In the genomic region with DNA sequence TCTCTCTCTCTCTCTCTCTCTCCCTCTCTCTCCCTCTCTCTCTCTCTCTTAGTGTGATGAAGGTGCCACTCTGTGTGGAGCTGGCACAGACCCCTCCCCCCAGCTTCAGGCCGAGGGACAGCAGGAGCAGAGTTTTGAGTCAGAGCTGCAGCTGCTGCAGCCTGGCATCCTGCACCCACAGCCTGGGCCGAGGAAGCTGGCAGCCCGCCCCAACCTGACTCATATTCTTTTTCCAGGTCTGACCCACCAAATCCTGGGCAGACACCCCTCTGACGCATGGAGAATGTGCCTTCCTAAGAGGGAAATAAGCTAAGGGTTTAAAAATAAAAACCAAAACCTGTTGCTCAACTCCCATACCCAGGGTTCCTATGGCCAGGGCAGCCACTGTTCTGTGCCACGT, we compare ENCODE assay signal across 8 mouse cellular contexts. TPM values are rescaled to one million over a fixed set of nuclear protein-coding genes. Genes with fewer than 3 reads are reported as not detected.
DNase-seq lines count a peak whose midpoint lies in the region; TF ChIP-seq lines count a peak whose summit lies in the region.

No protein-coding gene starts in this region.

- H3K79me2 ChIP-seq in macrophage (ENCODE audit: inconsistent target): no peaks in the 10 kb centered on the region

- no peak overlapping the region for H3K27ac ChIP-seq in cerebellum, adult 2 months (ENCODE audit: insufficient read depth, low read length)
- peak overlapping the region; percentile 76 for H3K27ac ChIP-seq in macrophage

- H3K4me3 ChIP-seq in cerebellum, adult 2 months (replicated peaks; ENCODE audit: insufficient read depth, low read depth, low read length): no peak overlapping the region
- no peak overlapping the region for H3K4me3 ChIP-seq in macrophage (ENCODE audit: inconsistent target)

- H3K27me3 ChIP-seq in cerebellum, adult 2 months (ENCODE audit: control insufficient read depth, insufficient read depth, low read length): no peaks in the 10 kb centered on the region

- 3% methylated on average over 5 of the region's 5 CpGs for WGBS in cerebellum, adult 2 months
- WGBS in macrophage (ENCODE audit: missing documents): 5% methylated on average over 5 of the region's 5 CpGs

- DNase-seq in testis, postnatal 10 days (ENCODE audit: low spot score): peak; percentile 64
- DNase-seq in testis, postnatal 14 days (ENCODE audit: low spot score): no peak
- DNase-seq in cerebellum, adult 2 months: peak; percentile 84 to 93
- DNase-seq in gastrocnemius, adult 8-10 months (ENCODE audit: low spot score in 2 of 2): peak; percentile 85 to 89
- DNase-seq in layer of hippocampus, adult 11-12 months (ENCODE audit: low spot score): peak; percentile 82
- no peak for DNase-seq in embryo, embryonic 9.5 days (ENCODE audit: extremely low spot score)
- DNase-seq in thymus, postnatal 25 days: no peak

- no peak for TF ChIP-seq CTCF in cerebellum, adult 2 months (IDR thresholded peaks at IDR 0.05; ENCODE audit: borderline replicate concordance, insufficient read depth, low read depth, low read length)

- no peaks in the 10 kb centered on the region for H3K36me3 ChIP-seq in macrophage (ENCODE audit: inconsistent target)

- TF ChIP-seq POLR2A in cerebellum, adult 2 months (IDR thresholded peaks at IDR 0.05; ENCODE audit: borderline replicate concordance, insufficient read depth, low read length): no peak

- H3K4me1 ChIP-seq in cerebellum, adult 2 months (ENCODE audit: control insufficient read depth, insufficient read depth, low read length): peaks cover 22% of the 10 kb centered on the region

RNA-seq across cellular contexts. Expression of a gene that starts 9.8 kb away (rescaled TPM):
- polyA plus RNA-seq in cerebellum, adult 2 months (2012; rRNA removed): 2.2 TPM in 2 replicates
- total RNA-seq in gastrocnemius, adult 8-10 months (2022): under 1 TPM; 0.22 to 0.45 (median 0.32) TPM
- 1 to 10 TPM in 6 of 26 experiments, under 1 TPM in 7, not detected in 13; 0.36 to 2.8 (median 1.00) TPM for total RNA-seq in macrophage (2018; cell fraction: chromatin; rRNA removed)
- total RNA-seq in macrophage (2018; cell fraction: cytosol; rRNA removed): under 1 TPM in 16 of 26 experiments, not detected in 10; 0.03 to 0.43 (median 0.19) TPM
- total RNA-seq in macrophage (2018; cell fraction: nucleus; rRNA removed): 1 to 10 TPM in 3 of 26 experiments, under 1 TPM in 12, not detected in 11; 0.06 to 2.1 (median 0.48) TPM
- polyA plus RNA-seq in macrophage (2018): 0.07 to 1.2 TPM (median 0.34 TPM) in 3 replicates

Comparison
In these comparisons a context has a peak if more than half of its experiments do, and no peak if none do; other contexts are left out.
1. DNase-seq: peak in testis, postnatal 10 days (single experiment), cerebellum, adult 2 months (2 of 2), gastrocnemius, adult 8-10 months (2 of 2) and layer of hippocampus, adult 11-12 months (single experiment); none in testis, postnatal 14 days (single experiment), embryo, embryonic 9.5 days (single experiment) and thymus, postnatal 25 days (single experiment).